Mouse (Mus musculus) lung, adult 2 months (tissue): Measurements from ENCODE around the gene Olfr763. TPM values are rescaled to one million over a fixed set of nuclear protein-coding genes. Genes with fewer than 3 reads are reported as not detected.

Source experiments
- polyA plus RNA-seq: library from polyadenylated mRNA; depleted of rRNA; stranded (reverse); fragments of >200 nt; gene quantifications from 2 replicates; pipeline ENCODE4 v1.2.3, GENCODE M21; 2012; rRNA removed

Gene Olfr763
- polyA plus RNA-seq, 1 experiment, result not detected

Other genes with a start within 250 kb of the Olfr763 start
- gene Mmp19, start 219.9 kb upstream of the Olfr763 start, polyA plus RNA-seq, result 10.0 and 10.3 TPM in 2 replicates
- 14.8 and 22.7 TPM in 2 replicates for gene Dnajc14, start 206.7 kb upstream of the Olfr763 start, polyA plus RNA-seq
- 18.3 and 20.6 TPM in 2 replicates for gene Tmem198b, start 206.4 kb upstream of the Olfr763 start, polyA plus RNA-seq
- 3.4 and 9.9 TPM in 2 replicates for gene Sarnp, start 193.5 kb upstream of the Olfr763 start, polyA plus RNA-seq
- 47.5 and 64.6 TPM in 2 replicates for gene Ormdl2, start 189.1 kb upstream of the Olfr763 start, polyA plus RNA-seq
- 0.45 and 0.99 TPM in 2 replicates for gene Gdf11, start 119.1 kb upstream of the Olfr763 start, polyA plus RNA-seq
- 110 and 132 TPM in 2 replicates for gene Cd63, start 109.8 kb upstream of the Olfr763 start, polyA plus RNA-seq
- 20.1 and 20.3 TPM in 2 replicates for gene Rdh5, start 87.9 kb upstream of the Olfr763 start, polyA plus RNA-seq
- 171 and 192 TPM in 2 replicates for gene Bloc1s1, start 86.8 kb upstream of the Olfr763 start, polyA plus RNA-seq
- gene Itga7, start 77.0 kb upstream of the Olfr763 start, polyA plus RNA-seq, result 31.5 and 37.6 TPM in 2 replicates
- 0.66 and 0.77 TPM in 2 replicates for gene Mettl7b, start 49.8 kb upstream of the Olfr763 start, polyA plus RNA-seq
- not detected in 2 replicates for gene Olfr9, start 21.4 kb upstream of the Olfr763 start, polyA plus RNA-seq
- gene Olfr764-ps1, start 29.1 kb downstream of the Olfr763 start, polyA plus RNA-seq, result not detected in 2 replicates
- gene Olfr765, start 39.2 kb downstream of the Olfr763 start, polyA plus RNA-seq, result not detected in 2 replicates
- not detected in 2 replicates for gene Olfr766-ps1, start 58.2 kb downstream of the Olfr763 start, polyA plus RNA-seq
- gene Olfr767, start 72.1 kb downstream of the Olfr763 start, polyA plus RNA-seq, result not detected in 2 replicates
- gene Olfr768, start 88.6 kb downstream of the Olfr763 start, polyA plus RNA-seq, result not detected in 2 replicates
- not detected in 2 replicates for gene Olfr769, start 107.1 kb downstream of the Olfr763 start, polyA plus RNA-seq
- not detected in 2 replicates for gene Olfr770, start 128.2 kb downstream of the Olfr763 start, polyA plus RNA-seq
- not detected in 2 replicates for gene Olfr771, start 154.0 kb downstream of the Olfr763 start, polyA plus RNA-seq
- not detected in 2 replicates for gene Olfr772, start 167.1 kb downstream of the Olfr763 start, polyA plus RNA-seq
- gene Olfr773, start 176.6 kb downstream of the Olfr763 start, polyA plus RNA-seq, result not detected in 2 replicates
- not detected in 2 replicates for gene Olfr774, start 225.4 kb downstream of the Olfr763 start, polyA plus RNA-seq
- not detected in 2 replicates for gene Olfr775, start 237.6 kb downstream of the Olfr763 start, polyA plus RNA-seq
- gene Olfr776, start 248.3 kb downstream of the Olfr763 start, polyA plus RNA-seq, result not detected in 2 replicates